Mouse (Mus musculus): ENCODE data around the gene Cdt1. TPM values are rescaled to one million over a fixed set of nuclear protein-coding genes. Genes with fewer than 3 reads are reported as not detected.

Cdt1 gene
- polyA plus RNA-seq, 1 experiment: 79.5 TPM

DNA sequence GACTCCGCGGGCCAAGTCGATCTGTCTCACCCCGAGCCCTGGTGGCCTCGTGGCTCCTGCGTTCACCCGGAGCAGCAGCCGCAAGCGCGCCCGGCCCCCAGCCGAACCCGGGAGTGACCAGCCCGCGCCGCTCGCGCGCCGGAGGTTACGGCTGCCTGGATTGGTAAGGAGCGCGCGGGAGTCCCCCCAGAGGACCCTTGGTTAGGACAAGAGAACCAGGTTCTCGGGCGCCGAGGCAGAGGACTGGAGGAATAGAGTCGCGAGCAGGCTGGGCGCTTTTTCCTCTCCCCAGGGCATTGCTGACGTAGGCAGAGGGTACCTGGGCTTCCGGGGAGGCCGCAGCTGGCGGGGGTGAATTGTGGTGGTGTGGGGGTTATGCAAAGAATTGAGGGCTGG is 292 bp downstream of the Cdt1 start:
- Histone ChIP-seq H3K4me3 (ENCODE audit: insufficient read depth, poor library complexity, severe bottlenecking) (peak overlapping the region; percentile 95), H3K27me3 (ENCODE audit: control insufficient read depth, insufficient read depth, insufficient read length) (no peaks in the 10 kb centered on the region), H3K79me2 (ENCODE audit: control insufficient read depth, insufficient read depth) (peaks cover 56% of the 10 kb centered on the region), H3K79me3 (ENCODE audit: low read depth) (peaks cover 31% of the 10 kb centered on the region), H3ac (ENCODE audit: control insufficient read depth, insufficient read length, low read depth) (peak overlapping the region; percentile 94), H3K36me3 (ENCODE audit: control insufficient read depth, insufficient read depth) (peaks cover 40% of the 10 kb centered on the region)
- no peak for TF ChIP-seq CTCF (IDR thresholded peaks at IDR 0.05; ENCODE audit: control insufficient read depth, insufficient read depth, insufficient read length)
- TF ChIP-seq CEBPB (IDR thresholded peaks at IDR 0.05; ENCODE audit: low read depth): no peak
- TF ChIP-seq MAX (IDR thresholded peaks at IDR 0.05): no peak
- TF ChIP-seq FOSL1 (IDR thresholded peaks at IDR 0.05; ENCODE audit: insufficient read depth, low read length, poor library complexity, severe bottlenecking): no peak
- no peak for TF ChIP-seq MYOG (IDR thresholded peaks at IDR 0.05; ENCODE audit: control insufficient read depth, extremely low read depth, insufficient read length)
- TF ChIP-seq MYOD1 (IDR thresholded peaks at IDR 0.05; ENCODE audit: control insufficient read depth, insufficient read length, low read depth): no peak
- no peak for TF ChIP-seq USF1 (IDR thresholded peaks at IDR 0.05; ENCODE audit: low read depth)

DNA sequence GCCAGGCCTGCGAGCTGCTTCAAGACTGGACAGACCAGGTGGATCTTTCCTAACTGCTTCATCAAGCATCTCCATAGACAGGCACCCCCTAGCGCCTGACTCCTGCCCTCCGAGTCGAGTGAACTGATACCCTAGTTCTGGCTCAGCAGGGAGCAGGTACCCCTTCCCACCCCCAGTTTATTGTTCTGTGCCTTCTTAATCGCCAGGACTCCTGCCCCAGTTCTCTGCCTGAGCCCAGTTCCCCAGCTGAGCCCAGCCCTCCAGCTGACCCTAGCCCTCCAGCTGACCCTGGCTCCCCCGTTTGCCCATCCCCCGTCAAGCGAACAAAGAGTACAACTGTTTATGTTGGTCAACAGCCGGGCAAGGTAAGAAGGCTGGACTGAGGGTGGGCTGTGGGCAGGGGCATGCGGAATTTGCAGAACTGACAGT is 1.1 kb downstream of the Cdt1 start:
- peak overlapping the region; percentile 95 for H3K4me3 ChIP-seq (ENCODE audit: insufficient read depth, poor library complexity, severe bottlenecking)
- peak overlapping the region; percentile 66 for H3ac ChIP-seq (ENCODE audit: control insufficient read depth, insufficient read length, low read depth)
- H3K79me3 ChIP-seq (ENCODE audit: low read depth): peaks cover 31% of the 10 kb centered on the region
- no peak for TF ChIP-seq FOSL1 (IDR thresholded peaks at IDR 0.05; ENCODE audit: insufficient read depth, low read length, poor library complexity, severe bottlenecking)
- TF ChIP-seq USF1 (IDR thresholded peaks at IDR 0.05; ENCODE audit: low read depth): no peak
- no peak for TF ChIP-seq MAX (IDR thresholded peaks at IDR 0.05)
- TF ChIP-seq MYOD1 (IDR thresholded peaks at IDR 0.05; ENCODE audit: control insufficient read depth, insufficient read length, low read depth): no peak
- TF ChIP-seq MYOG (IDR thresholded peaks at IDR 0.05; ENCODE audit: control insufficient read depth, extremely low read depth, insufficient read length): no peak
- no peak for TF ChIP-seq CEBPB (IDR thresholded peaks at IDR 0.05; ENCODE audit: low read depth)
- no peak for TF ChIP-seq CTCF (IDR thresholded peaks at IDR 0.05; ENCODE audit: control insufficient read depth, insufficient read depth, insufficient read length)
- no peaks in the 10 kb centered on the region for H3K27me3 ChIP-seq (ENCODE audit: control insufficient read depth, insufficient read depth, insufficient read length)
- H3K36me3 ChIP-seq (ENCODE audit: control insufficient read depth, insufficient read depth): peaks cover 43% of the 10 kb centered on the region
- peaks cover 57% of the 10 kb centered on the region for H3K79me2 ChIP-seq (ENCODE audit: control insufficient read depth, insufficient read depth)

DNA sequence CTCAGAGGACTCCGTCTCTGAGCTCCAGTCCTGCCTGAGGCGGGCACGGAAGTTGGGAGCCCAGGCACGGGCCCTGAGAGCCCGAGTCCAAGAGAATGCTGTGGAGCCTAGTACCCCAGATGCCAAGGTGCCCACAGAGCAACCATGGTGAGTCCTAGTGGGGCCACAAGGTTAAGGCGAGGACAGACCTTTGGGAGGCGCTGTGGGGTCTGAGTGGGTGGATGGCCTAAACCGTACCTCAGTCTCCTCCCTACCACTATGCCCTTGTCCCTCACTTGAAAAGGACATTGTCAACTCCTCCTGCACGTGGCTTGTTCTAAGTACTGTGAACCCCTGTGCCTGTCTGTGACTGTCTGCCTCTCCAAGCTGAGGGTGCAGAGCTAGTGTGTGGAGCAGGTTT is 1.5 kb downstream of the Cdt1 start:
- H3K27me3 ChIP-seq (ENCODE audit: control insufficient read depth, insufficient read depth, insufficient read length): no peaks in the 10 kb centered on the region
- peaks cover 61% of the 10 kb centered on the region for H3K79me2 ChIP-seq (ENCODE audit: control insufficient read depth, insufficient read depth)
- peak overlapping the region; percentile 66 for H3ac ChIP-seq (ENCODE audit: control insufficient read depth, insufficient read length, low read depth)
- peak overlapping the region; percentile 95 for H3K4me3 ChIP-seq (ENCODE audit: insufficient read depth, poor library complexity, severe bottlenecking)
- TF ChIP-seq MAX (IDR thresholded peaks at IDR 0.05): no peak
- TF ChIP-seq MYOG (IDR thresholded peaks at IDR 0.05; ENCODE audit: control insufficient read depth, extremely low read depth, insufficient read length): no peak
- no peak for TF ChIP-seq MYOD1 (IDR thresholded peaks at IDR 0.05; ENCODE audit: control insufficient read depth, insufficient read length, low read depth)
- TF ChIP-seq FOSL1 (IDR thresholded peaks at IDR 0.05; ENCODE audit: insufficient read depth, low read length, poor library complexity, severe bottlenecking): no peak
- TF ChIP-seq CEBPB (IDR thresholded peaks at IDR 0.05; ENCODE audit: low read depth): no peak
- no peak for TF ChIP-seq USF1 (IDR thresholded peaks at IDR 0.05; ENCODE audit: low read depth)
- TF ChIP-seq CTCF (IDR thresholded peaks at IDR 0.05; ENCODE audit: control insufficient read depth, insufficient read depth, insufficient read length): no peak
- peaks cover 31% of the 10 kb centered on the region for H3K79me3 ChIP-seq (ENCODE audit: low read depth)
- H3K36me3 ChIP-seq (ENCODE audit: control insufficient read depth, insufficient read depth): peaks cover 48% of the 10 kb centered on the region

DNA sequence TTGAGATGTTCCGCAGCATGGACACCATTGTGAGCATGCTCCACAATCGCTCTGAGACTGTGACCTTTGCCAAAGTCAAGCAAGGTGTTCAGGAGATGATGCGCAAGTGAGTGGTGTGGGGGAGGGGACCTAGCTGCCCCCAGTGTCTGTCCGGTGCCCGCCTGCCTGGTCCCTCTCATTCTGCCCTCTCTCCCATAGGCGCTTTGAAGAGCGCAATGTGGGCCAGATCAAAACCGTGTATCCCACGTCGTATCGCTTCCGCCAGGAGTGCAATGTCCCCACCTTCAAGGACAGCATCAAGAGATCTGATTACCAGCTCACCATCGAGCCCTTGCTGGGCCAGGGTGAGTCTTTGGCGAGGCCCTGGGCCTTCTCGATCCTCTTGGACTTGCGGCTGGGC is 2.2 kb downstream of the Cdt1 start:
- TF ChIP-seq MYOG (IDR thresholded peaks at IDR 0.05; ENCODE audit: control insufficient read depth, extremely low read depth, insufficient read length): no peak
- TF ChIP-seq MAX (IDR thresholded peaks at IDR 0.05): no peak
- TF ChIP-seq CEBPB (IDR thresholded peaks at IDR 0.05; ENCODE audit: low read depth): no peak
- no peak for TF ChIP-seq CTCF (IDR thresholded peaks at IDR 0.05; ENCODE audit: control insufficient read depth, insufficient read depth, insufficient read length)
- TF ChIP-seq MYOD1 (IDR thresholded peaks at IDR 0.05; ENCODE audit: control insufficient read depth, insufficient read length, low read depth): no peak
- TF ChIP-seq USF1 (IDR thresholded peaks at IDR 0.05; ENCODE audit: low read depth): no peak
- TF ChIP-seq FOSL1 (IDR thresholded peaks at IDR 0.05; ENCODE audit: insufficient read depth, low read length, poor library complexity, severe bottlenecking): no peak
- H3K79me3 ChIP-seq (ENCODE audit: low read depth): peaks cover 31% of the 10 kb centered on the region
- peaks cover 54% of the 10 kb centered on the region for H3K36me3 ChIP-seq (ENCODE audit: control insufficient read depth, insufficient read depth)
- H3K27me3 ChIP-seq (ENCODE audit: control insufficient read depth, insufficient read depth, insufficient read length): no peaks in the 10 kb centered on the region
- no peak overlapping the region for H3ac ChIP-seq (ENCODE audit: control insufficient read depth, insufficient read length, low read depth)
- H3K79me2 ChIP-seq (ENCODE audit: control insufficient read depth, insufficient read depth): peaks cover 68% of the 10 kb centered on the region
- no peak overlapping the region for H3K4me3 ChIP-seq (ENCODE audit: insufficient read depth, poor library complexity, severe bottlenecking)

DNA sequence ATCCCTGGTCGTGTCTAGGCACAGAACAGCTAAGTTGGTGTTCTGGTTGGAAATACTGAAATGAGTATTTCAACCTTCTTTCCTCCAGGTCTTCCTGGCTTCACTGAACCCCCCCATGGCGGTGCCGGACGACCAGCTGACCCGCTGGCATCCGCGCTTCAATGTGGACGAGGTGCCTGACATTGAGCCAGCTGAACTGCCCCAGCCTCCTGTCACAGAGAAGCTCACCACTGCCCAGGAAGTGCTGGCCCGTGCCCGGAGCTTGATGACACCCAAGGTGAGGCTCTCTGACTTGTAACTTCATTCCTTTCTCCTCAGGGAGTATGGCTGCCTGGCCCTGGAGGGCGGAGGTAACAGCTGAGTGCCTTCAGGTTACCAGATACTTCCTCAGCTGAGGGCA is 3.3 kb downstream of the Cdt1 start:
- peaks cover 76% of the 10 kb centered on the region for H3K79me2 ChIP-seq (ENCODE audit: control insufficient read depth, insufficient read depth)
- H3K27me3 ChIP-seq (ENCODE audit: control insufficient read depth, insufficient read depth, insufficient read length): no peaks in the 10 kb centered on the region
- H3ac ChIP-seq (ENCODE audit: control insufficient read depth, insufficient read length, low read depth): no peak overlapping the region
- H3K36me3 ChIP-seq (ENCODE audit: control insufficient read depth, insufficient read depth): peaks cover 59% of the 10 kb centered on the region
- peaks cover 41% of the 10 kb centered on the region for H3K79me3 ChIP-seq (ENCODE audit: low read depth)
- H3K4me3 ChIP-seq (ENCODE audit: insufficient read depth, poor library complexity, severe bottlenecking): no peak overlapping the region
- TF ChIP-seq CEBPB (IDR thresholded peaks at IDR 0.05; ENCODE audit: low read depth) (no peak), FOSL1 (IDR thresholded peaks at IDR 0.05; ENCODE audit: insufficient read depth, low read length, poor library complexity, severe bottlenecking) (no peak), MAX (IDR thresholded peaks at IDR 0.05) (no peak), USF1 (IDR thresholded peaks at IDR 0.05; ENCODE audit: low read depth) (no peak), MYOG (IDR thresholded peaks at IDR 0.05; ENCODE audit: control insufficient read depth, extremely low read depth, insufficient read length) (no peak), CTCF (IDR thresholded peaks at IDR 0.05; ENCODE audit: control insufficient read depth, insufficient read depth, insufficient read length) (no peak), MYOD1 (IDR thresholded peaks at IDR 0.05; ENCODE audit: control insufficient read depth, insufficient read length, low read depth) (no peak)

Data from C2C12 (cell line).